Mouse (Mus musculus) ES-CJ7 (cell line): ENCODE data around the gene Irs1.

ENCODE experiments used
- DNase-seq: peaks from one replicate; pipeline ENCODE4 v3.0.0; 2011; ENCODE audit warnings: low read depth, low spot score

The Irs1 gene

GRCm38 (mm10) chr1:82289116-82289989 is 1.9 kb downstream of the Irs1 start:
- DNase-seq = no peak

GRCm38 (mm10) chr1:82288421-82288990 is 2.7 kb downstream of the Irs1 start:
- no peak for DNase-seq

GRCm38 (mm10) chr1:82287776-82288325 is 3.4 kb downstream of the Irs1 start:
- no peak for DNase-seq

- no peak for DNase-seq
Observed at GRCm38 (mm10) chr1:82287052-82287775, 4.0 kb downstream of the Irs1 start.

GRCm38 (mm10) chr1:82286190-82287051 is 4.8 kb downstream of the Irs1 start:
- DNase-seq = no peak

- DNase-seq = no peak
Observed at GRCm38 (mm10) chr1:82285461-82286189, 5.6 kb downstream of the Irs1 start.

GRCm38 (mm10) chr1:82284403-82284802 is 6.8 kb downstream of the Irs1 start:
- no peak for DNase-seq

- no peak for DNase-seq
Observed at GRCm38 (mm10) chr1:82283901-82284301, 7.3 kb downstream of the Irs1 start.

GRCm38 (mm10) chr1:82282992-82283611 is 8.1 kb downstream of the Irs1 start:
- DNase-seq = peak; percentile 85

- DNase-seq = no peak
Observed at GRCm38 (mm10) chr1:82281823-82282222, 9.4 kb downstream of the Irs1 start.

- no peak for DNase-seq
Observed at GRCm38 (mm10) chr1:82279768-82280167, 11.4 kb downstream of the Irs1 start.

- no peak for DNase-seq
Observed at GRCm38 (mm10) chr1:82274361-82274760, 16.9 kb downstream of the Irs1 start.

- DNase-seq = no peak
Observed at GRCm38 (mm10) chr1:82273529-82273928, 17.7 kb downstream of the Irs1 start.

GRCm38 (mm10) chr1:82272231-82272630 is 19.0 kb downstream of the Irs1 start:
- DNase-seq = no peak

- DNase-seq = no peak
Observed at GRCm38 (mm10) chr1:82267547-82267946, 23.7 kb downstream of the Irs1 start.

- DNase-seq = no peak
Observed at GRCm38 (mm10) chr1:82262331-82262730, 28.9 kb downstream of the Irs1 start.

GRCm38 (mm10) chr1:82261638-82262037 is 29.6 kb downstream of the Irs1 start:
- no peak for DNase-seq

GRCm38 (mm10) chr1:82261053-82261618 is 30.1 kb downstream of the Irs1 start:
- no peak for DNase-seq

- DNase-seq = no peak
Observed at GRCm38 (mm10) chr1:82260055-82260454, 31.2 kb downstream of the Irs1 start.

GRCm38 (mm10) chr1:82258331-82258730 is 32.9 kb downstream of the Irs1 start:
- DNase-seq = no peak
